Mouse (Mus musculus): Measurements from ENCODE around the gene Cpvl.

Gene Cpvl

DNA sequence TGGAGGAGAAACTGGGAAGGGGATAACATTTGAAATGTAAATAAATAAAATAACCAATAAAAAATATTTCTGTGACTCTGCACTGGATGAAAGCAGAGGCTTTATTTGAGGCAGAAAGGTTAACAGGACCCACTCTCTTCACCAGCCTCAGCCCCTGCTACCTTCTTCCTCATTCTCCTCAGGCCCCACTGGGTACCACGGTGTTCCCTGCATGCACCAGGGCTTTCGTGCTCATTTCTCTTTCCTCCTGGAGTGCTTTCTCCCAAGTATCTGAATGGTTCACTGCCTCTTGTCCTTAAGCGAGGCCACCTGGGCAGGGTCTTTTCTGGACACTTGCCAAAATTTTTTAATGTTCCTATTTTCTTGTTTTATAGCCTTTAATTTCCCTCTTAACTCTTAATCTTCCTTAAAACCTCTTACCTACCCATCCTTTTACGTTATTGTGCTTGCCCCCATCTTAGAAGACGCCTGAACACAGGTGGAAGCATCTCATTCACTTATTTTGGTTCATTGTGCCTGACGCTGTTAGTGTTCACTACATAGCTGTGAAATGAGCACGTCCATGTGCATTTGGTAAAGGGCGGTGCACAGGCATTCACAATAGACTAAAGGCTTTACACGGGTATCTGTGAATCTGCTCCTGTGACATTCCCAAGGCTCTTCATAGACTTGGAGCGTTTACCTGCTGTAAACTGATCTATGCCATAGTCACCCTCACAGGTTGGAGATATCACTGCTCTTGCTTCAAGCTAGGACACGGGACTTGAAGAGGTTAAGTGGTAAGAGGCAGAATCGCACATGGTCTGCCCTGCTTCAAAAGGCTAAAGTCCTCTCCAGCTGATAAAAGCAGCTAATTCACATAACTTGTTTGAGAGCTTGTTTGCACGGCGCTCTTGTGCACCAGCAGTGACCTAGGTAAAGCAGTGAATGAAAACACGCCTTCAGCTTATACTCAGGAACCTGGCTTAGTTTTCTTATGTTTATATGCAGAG, 41.0 kb downstream of the Cpvl start:
- DNase-seq (ENCODE audit: low spot score in 2 of 2), result no peak

DNA sequence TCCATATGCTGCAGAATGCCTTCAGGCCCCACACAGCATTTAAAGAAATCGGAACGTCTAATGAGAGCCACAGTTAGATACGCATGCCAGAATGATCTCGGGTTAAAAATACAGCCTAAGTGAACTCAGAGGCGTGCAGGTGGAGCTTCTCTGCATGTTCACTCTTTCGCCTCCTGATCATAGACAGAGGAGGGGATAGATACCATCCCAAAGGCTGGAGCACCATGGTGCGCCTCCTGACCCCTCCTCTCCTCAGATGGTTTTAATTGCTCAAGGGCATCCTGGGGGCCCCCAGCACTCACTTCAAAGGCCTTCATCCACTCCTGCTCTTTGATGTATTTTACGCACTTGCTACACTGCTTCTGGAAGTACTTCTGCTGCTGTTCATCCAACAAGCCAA, 46.9 kb downstream of the Cpvl start:
- no peak for DNase-seq (ENCODE audit: low spot score in 2 of 2)

DNA sequence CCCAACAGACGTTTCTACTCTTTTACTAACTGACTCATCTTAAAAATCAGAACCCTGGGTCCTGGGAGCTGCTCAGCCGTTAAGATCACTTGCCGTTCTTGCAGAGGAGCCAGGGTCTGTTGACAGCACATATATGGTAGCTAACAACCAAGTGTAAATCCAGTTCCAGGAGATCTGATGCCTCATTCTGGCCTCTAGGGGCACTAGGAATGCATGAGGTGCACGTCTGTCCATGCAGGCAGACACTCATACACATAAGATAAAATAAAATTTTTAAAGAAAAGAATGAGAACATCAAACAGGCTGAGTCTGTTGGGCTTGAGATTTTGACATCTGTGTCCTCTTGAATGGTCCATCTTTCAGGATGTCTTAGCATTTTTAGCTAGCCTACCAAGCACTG, 48.6 kb downstream of the Cpvl start:
- DNase-seq (ENCODE audit: low spot score in 2 of 2), result no peak

DNA sequence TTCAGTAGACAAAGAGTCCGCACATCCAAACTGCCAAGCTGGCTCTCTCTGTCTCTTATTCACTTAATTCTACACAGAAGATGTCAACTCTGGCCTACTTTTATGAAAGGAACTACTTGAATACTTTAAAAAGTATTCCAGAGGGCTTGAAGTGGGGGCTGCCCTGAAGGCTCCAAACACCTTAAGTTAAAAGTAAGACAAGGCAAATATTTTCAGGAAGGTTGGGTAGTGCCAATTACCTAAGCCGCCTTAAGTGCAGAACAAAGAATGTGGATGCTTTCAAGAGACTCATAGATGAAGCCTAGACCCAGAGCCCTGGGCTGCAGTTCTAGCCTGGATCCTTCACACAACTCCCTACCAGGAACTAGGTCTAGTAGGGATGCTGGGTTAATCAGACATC, 52.3 kb downstream of the Cpvl start:
- no peak for DNase-seq (ENCODE audit: low spot score in 2 of 2)

DNA sequence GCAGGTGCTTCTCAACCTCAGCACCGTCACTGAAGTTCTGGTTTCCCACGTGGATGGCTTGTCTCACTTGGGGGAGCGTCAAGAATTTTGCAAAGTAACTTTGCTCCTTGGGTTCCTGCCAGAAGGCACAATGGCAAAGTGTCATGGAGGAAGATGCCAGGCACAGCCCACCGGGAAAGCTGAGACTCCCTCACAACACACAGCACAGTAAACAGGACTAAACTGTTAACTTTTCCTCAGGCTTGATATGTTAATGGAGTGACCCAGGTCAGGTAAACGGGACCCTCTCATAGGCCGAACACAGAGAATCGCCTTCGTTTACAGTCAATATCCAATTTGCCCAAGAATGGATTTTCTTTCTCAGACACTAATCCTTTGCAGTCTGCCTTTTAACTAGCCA, 53.3 kb downstream of the Cpvl start:
- DNase-seq (ENCODE audit: low spot score in 2 of 2), result no peak

DNA sequence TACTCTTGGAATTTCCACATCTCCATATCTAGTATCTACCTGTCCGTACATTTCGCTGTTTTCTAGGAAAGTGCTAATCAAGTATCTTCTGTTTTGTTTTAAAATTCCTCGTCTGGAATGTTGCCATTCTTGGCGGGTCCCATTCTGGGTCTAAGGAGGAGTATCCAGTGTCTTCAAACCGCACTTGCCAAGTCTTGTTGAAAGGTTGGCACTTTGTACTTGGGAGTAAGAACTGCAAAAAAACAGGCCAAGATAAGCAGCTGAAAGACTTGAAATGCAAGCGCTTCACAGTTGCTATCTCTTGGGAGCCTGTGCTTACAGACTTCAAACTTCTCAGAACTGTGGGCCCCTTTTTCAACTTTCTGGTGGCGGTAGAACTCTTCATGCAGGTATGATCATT, 58.4 kb downstream of the Cpvl start:
- no peak for DNase-seq (ENCODE audit: low spot score in 2 of 2)

DNA sequence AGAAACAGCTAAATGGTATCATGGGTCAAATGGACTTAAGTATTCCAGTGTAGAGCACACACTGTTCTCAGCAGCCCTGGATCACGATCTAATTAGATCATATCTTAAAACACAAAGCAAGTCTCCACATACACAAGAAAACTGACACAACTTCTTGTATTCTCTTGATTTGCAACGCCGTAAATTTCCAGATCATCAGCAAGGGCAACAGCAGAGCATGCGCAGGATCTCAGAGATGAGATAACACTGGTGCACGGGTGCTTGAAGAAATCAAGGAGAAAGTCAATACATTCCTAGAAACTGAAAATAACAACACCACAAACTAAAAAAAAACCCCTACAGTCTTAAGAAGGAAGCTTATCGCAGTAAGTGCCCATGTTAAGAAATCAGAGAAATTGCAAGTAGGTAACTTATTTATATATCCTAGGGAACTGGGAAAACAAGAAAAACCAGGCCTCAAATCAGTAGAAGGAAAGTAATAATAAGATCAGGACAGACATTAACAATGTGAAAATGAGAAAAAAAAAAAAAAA, 61.4 kb downstream of the Cpvl start:
- no peak for DNase-seq (ENCODE audit: low spot score in 2 of 2)

DNA sequence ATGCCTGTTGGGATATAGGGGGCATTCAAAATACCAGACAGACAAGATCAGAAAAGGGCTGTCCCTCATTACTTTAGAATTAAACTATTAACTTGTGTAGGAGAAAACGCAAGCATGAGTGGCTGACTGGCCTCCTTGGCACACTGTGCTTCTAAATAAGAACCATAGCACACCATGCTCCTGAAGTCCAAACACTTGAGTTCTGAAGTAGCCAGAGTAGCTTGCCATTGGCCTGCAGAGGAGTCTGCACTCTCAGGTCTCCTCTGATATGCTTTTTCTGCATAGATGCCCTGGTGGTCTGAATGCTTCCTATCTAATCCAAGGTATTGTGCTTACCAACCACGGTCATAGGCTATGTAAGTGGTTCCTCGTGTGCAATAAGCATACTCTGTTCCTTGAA, 63.1 kb downstream of the Cpvl start:
- no peak for DNase-seq (ENCODE audit: low spot score in 2 of 2)

DNA sequence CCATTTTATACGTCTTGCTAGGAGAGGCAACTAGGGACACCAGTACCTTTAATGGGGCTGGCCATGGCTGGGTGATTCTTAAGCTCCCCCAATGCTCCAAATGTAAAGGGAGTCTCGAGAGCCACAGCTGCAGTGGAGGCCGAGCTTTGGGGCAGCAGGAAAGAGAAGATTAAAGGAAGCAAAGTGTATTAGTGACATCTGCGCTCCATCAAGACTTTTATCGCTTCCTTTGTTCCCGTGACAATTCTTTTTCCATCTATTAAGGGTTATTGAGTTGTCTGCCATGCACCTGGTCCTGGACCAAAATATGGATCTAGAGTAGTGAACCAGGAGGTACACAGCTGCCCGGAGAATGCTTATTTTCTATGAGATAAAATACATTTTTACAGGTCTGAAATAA, 65.3 kb downstream of the Cpvl start:
- DNase-seq (ENCODE audit: low spot score in 2 of 2), result no peak

DNA sequence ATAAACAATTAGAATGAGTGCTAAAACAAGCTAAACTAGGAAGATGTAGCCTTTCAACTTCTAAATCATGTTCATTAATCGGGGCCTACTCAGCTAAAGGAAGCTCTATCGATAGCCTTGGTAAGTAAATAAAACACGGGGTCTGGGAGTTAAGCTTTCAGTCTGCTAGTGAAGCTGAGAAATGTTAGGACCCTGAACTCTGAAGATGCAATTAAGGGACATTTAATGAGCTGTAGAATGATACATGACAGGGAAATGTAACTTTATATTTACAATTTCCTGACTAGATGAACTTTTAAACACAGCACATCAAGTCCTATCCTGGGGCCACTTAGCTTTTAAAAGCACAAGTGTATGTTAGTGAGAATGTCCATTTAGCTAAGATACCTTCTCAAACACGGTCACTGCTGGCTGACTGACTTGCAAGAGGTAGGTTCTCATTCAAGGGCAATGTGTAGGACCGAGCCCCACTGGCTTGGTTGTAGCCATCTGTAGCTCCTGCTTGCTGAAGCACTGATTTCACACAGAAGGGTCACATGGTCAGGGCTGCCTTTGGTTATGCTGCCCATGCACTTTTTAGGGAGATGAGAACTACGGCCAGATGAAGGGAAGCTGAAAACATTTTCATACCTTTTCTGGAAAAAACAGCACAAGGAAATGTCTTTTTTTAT, 66.2 kb downstream of the Cpvl start:
- DNase-seq (ENCODE audit: low spot score in 2 of 2), result no peak

DNA sequence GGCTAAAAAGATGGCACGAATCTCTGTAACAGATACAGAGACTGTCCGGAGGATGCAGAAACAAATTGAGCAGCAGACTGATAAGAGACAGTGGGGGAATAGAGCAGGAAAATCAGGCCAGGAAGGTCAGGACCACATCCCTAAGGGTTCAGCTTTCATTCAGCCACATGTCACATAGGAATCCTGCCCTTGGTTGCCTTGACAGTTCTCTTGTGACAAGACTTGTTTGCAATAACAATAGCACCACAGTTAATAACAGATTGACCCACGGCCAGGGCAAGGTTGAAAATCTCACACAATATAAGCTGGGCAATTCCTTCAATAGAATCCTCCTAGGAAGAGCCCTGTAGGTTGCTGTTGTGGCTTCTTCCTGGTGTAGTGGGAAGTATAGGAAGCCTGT, 68.5 kb downstream of the Cpvl start:
- no peak for DNase-seq (ENCODE audit: low spot score in 2 of 2)

DNA sequence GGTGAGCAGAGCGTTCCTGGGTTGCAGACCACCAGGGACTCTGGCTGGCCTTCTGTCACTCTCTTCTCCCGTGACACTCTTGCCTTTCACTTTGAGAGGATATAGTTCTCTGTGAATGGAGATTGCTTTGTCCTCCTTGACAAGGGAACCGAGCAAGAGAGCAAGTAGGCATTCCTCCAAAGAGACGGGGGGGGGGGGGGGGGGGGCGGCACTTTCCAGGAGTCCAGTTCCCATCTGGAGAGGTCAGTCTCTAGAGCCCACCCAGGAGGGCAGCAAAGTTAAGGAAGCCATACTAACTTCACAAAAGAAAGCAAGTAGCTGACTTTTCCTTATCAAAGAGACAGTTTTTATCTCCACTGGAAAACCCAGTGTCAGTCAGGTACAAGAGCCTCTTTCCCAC, 69.0 kb downstream of the Cpvl start:
- DNase-seq (ENCODE audit: low spot score in 2 of 2), result no peak

DNA sequence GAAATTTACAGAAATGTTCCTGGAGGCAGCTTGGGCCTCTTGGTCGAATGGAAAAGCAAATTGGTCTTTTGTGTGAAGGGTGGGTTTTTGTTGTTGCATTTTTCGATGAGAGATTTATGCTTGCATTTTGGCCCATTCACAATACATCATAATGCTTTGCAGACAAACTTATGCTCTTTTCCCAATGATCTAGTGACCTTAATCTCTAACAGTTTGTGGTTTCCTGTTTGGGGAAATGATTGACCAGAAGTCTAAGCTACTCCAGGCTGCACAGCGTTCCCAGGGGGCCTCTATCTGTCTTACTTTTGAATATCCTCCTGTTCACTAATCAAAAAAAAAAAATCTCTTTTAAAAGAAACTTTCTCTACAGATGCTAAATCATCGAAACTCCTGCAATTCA, 71.6 kb downstream of the Cpvl start:
- no peak for DNase-seq (ENCODE audit: low spot score in 2 of 2)

DNA sequence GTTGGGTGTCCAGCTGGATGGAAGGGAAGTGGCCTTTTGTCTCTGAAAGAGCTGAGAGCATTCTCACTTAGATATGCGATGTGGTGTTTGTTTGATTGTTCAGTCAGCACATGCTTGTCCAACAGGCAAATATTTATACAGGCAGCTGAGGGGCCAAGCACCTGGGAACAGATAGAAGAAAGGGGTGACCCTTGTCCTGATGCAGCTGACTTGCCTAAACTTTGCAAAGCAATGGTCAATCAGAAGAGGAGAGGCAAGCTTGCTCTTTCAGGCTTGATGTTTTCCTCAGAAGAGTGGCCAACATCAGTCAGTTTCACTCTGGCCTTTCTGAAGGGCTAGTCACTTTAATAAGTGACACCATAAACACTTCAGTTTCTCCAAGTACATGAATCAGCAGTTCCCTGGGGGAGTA, 72.4 kb downstream of the Cpvl start:
- DNase-seq (ENCODE audit: low spot score in 2 of 2), result no peak

DNA sequence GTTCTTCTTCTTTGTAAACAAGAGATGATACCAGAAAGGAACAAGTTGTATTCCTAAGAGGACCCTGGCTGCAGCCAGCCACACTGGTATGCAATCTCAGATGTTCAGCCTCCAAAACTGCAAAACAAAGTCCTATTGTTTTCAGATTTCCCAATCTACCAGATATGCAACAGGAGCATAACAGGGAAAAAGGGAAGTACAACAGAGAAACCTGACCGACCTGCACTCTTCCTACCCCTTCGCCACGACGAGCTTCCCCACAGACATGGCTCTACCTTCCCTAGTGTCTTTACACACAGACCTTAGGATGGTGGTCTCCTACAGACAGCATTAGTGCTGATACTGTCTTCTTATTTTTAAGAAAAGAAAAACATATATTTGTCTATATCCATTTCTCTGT, 72.9 kb downstream of the Cpvl start:
- no peak for DNase-seq (ENCODE audit: low spot score in 2 of 2)

DNA sequence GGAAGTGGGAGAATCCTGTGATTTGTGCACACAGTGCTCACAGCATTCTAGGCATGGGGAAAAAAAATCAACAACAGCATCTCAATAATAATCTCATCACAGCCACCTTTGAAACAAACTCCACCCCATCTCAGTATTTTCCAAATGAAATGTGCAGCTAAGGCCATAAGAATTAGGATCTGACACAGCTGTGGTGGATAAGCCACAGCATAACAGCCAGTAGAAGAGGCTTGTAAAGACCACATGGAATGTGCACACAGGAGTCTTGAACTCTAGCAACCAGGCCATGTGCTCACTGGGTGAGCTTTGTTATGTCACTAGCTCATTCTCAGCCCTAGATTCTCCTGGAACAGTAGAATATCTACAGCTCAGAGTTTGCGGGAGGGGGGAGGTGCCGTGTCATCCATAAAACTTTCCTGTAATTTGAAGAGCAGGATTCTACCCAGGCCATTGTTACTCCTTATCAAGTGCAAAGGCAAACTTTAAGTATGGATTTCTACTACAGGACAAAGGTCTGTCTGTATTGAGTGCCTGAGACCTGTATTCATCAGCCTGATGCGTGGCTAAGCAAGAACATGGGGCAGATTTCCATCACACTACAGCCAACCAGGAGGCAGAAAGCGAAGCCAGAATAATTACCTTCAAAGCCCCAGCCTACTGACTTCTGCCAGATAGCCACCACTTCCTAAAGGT, 73.6 kb downstream of the Cpvl start:
- DNase-seq (ENCODE audit: low spot score in 2 of 2), result no peak

DNA sequence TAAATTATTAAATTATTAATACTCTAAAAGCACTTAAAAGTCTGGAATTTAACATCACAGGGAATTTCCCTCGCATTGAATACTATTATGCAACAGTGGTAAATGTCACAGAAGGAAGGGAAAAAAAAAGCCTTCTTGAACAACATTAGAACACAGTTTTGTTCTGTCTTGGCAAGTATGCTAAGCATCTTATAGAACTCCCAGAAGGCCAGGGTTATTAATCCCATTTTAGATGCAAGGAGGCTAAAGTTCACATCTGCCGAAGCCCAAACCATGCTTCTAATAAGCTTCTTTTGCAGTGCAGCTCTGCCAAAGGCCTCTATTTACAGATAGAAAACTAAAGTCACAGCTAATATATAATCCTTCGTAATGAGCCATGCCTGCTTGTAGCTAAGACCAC, 74.3 kb downstream of the Cpvl start:
- DNase-seq (ENCODE audit: low spot score in 2 of 2), result no peak

DNA sequence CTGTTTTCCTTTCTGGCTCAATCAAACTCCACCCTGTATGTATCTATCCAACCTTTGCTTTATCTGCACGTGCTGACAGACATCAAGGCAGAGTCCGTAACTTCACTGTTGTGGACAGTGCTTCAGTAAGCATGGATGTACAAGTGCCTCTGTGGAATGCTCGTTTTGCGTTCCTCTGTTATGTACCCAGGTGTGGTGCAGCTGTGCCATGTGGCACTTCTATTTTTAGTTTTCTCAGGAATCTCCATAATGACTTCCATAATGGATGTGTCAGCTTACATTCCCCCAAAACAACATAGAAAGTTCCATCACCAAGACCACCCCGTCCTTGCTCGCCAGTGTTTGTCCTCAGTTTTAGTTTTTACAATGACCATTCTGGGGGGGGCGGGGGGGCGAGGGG, 76.7 kb downstream of the Cpvl start:
- DNase-seq (ENCODE audit: low spot score in 2 of 2), result no peak

DNA sequence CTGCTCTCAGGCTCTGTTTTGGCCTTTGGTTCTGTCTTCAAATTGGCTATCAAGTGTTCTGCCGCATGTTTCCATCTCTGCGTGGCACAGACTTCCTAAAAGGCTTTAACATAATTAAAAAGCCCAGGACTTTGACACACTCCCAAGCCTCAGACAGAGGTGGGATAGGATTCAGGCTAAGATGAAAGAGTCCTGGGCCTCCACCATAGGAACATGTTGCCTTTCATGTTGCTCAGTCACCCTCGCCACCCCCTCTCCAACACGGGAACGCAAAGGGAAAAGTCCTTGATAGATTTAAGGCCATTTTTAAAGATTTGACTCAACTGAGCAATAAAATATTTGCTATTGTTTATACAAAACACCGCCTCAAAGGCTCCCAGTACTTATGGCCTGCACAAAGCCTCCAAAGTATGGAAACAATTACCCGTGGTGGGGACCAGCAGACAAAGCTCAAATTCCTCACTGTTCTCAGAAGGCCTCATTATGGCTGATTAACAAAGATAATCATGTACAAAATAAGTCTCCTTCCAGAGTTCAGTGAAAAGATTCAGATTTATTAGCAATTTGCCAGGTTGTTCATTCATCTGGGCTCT, 80.5 kb downstream of the Cpvl start:
- DNase-seq (ENCODE audit: low spot score in 2 of 2), result no peak

DNA sequence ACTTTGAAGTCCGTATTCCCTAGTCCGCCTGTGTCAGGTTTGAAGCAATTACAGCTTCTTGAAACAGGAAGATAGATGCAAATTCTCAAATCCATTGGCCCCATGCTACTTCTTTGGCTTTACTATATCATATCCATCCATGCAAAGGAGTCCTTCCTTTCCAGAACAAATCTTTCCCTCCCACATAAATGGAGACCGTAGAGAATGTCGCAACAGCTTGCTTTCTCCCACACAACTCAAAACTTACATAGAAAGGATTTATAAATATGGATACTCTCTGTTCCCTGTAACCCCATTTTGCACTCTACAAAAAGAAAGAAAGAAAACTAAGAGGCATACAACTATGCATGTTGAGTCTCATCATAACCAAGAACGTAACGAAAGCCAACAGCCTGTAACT, 81.3 kb downstream of the Cpvl start:
- no peak for DNase-seq (ENCODE audit: low spot score in 2 of 2)

DNA sequence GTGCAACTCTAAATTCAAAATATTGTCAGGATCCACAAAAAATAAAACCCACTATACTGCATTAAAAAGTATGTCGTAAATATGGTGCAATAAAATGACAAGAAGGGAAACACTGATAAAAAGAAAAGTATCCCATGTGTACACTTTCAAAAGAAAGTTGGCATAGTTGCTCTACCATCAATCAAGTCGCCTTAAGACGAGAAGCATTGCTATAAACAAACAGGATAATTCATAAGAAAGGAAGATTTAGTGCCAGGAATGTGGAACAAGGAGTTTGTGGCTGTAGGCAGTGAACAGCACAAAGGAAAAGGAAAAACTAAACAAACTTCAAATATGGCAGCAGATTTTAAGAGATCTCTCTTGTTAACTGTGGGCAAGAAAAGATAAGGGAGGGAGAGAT, 84.7 kb downstream of the Cpvl start:
- DNase-seq (ENCODE audit: low spot score in 2 of 2), result no peak

DNA sequence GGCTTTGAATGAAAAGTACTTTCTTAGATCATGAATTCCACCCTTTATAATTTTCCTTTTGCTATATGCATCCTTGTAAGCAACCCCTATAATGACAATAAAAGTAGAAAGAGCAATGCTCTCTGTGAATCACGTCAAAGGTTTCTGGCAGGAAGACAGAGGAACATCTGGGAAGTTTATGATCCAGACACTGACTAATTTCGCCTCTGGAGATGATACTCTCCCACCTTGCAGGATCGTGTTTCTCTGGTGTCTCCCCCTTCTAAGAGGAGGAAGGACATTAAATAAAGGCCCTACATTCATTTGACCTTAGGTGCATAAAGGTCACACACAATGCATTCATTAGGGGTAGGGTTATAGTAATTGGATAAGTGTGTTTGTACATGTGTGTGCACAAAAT, 87.4 kb downstream of the Cpvl start:
- no peak for DNase-seq (ENCODE audit: low spot score in 2 of 2)
